Mouse (Mus musculus): ENCODE measurements around the gene Slc12a4.

Slc12a4 gene

GRCm38 (mm10) chr8:105975363-105975762, 9.5 kb upstream of the Slc12a4 start:
- in situ Hi-C loops (cut with MboI; ENCODE audit: unreplicated experiment in 2 of 2) = loop anchor here (5.0 to 25.0 kb wide), 2 partner anchors 33 to 437 kb away; partner anchors contain the start of genes Lcat (in 1 of the 2) and Zfp90 (in 1 of the 2)

GRCm38 (mm10) chr8:105971019-105971720, 5.3 kb upstream of the Slc12a4 start:
- in situ Hi-C loops (cut with MboI; ENCODE audit: unreplicated experiment in 2 of 2) = loop anchor here (25.0 kb wide), 2 partner anchors 416 to 691 kb away; no protein-coding TSS in a partner anchor

GRCm38 (mm10) chr8:105969367-105969766, 3.5 kb upstream of the Slc12a4 start:
- in situ Hi-C loops (cut with MboI; ENCODE audit: unreplicated experiment in 2 of 2) = loop anchor here (25.0 kb wide), 2 partner anchors 418 to 693 kb away; no protein-coding TSS in a partner anchor

DNA sequence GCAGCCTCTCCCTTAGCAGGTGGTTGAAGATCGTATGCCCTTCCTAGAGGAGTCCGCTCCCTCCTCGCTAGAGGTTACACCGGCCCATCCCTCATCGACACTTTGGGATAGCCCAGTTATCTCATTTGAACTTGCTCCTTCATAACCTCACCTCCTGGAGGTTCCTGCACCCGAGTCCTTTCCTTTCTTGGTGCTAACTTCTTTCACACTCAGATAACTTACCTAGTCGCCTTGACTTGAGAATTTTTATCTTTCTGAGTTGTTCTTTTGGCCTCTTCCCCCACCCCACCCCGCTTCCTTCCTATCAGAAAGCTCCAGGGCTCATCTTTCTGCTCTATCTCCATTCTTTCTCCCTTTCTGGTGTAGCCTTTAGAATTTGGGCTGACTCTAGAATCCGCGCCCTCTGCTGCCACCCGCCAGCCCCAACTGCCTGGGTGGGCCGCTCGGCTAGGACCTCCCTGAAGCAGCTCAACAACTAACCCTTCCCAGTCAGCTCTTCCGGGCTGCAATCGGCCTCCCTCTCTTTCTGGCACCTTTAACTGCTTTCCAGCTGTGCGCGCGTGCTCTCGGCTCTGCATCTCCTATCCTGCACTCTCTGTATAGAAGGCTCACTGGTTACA, 905 bp upstream of the Slc12a4 start:
- in situ Hi-C loops (cut with MboI; ENCODE audit: unreplicated experiment in 2 of 2) = loop anchor here (25.0 kb wide), 2 partner anchors 420 to 695 kb away; no protein-coding TSS in a partner anchor

GRCm38 (mm10) chr8:105965266-105965904, 512 bp downstream of the Slc12a4 start:
- in situ Hi-C loops (cut with MboI; ENCODE audit: unreplicated experiment in 2 of 2) = loop anchor here (25.0 kb wide), 2 partner anchors 422 to 697 kb away; no protein-coding TSS in a partner anchor

- in situ Hi-C loops (cut with MboI; ENCODE audit: unreplicated experiment in 2 of 2) = loop anchor here (25.0 kb wide), 2 partner anchors 423 to 698 kb away; no protein-coding TSS in a partner anchor
These were observed 1.2 kb downstream of the Slc12a4 start for GRCm38 (mm10) chr8:105964506-105965265.

DNA sequence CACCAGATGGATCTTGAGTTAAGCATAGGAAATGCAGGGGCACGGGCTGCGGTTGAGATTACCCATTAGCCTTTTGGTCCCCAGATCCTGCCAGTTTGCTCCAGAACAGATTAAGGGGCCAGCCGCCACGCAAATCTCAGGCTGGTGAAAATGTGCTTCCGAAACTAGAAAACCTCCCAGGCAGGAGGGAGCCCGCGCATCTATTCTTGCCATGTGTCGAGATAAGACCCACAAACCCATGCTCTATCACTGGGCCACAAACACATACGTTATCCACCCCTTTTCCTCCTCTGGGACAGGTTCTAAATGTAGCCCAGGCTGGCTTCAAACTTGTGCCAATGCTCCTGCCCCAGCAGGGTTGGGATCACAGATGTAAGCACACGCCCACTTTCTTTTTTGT, 4.4 kb downstream of the Slc12a4 start:
- in situ Hi-C loops (cut with MboI; ENCODE audit: unreplicated experiment in 2 of 2) = loop anchor here (25.0 kb wide), 2 partner anchors 426 to 701 kb away; no protein-coding TSS in a partner anchor

DNA sequence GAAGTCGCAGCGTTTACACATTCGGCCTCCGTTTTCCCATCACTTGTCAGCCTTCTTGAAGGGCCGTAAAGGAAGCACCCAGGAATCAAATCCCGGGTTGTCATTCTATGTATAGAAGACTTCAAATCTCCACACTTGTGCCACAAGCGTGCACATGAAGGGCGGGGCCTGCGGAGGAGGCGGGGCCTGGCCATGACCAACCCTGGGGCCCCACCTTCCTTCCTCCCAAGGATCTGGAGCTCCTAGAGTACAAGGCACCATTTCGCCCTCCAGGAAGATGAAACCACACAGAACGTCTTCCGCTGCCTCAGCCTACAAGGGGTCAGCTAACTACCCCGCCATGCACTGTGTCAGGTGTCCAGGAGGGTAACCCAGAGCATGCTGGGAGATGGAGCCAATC, 4.8 kb downstream of the Slc12a4 start:
- in situ Hi-C loops (cut with MboI; ENCODE audit: unreplicated experiment in 2 of 2) = loop anchor here (25.0 kb wide), 2 partner anchors 426 to 701 kb away; no protein-coding TSS in a partner anchor

GRCm38 (mm10) chr8:105959350-105959749, 6.5 kb downstream of the Slc12a4 start:
- in situ Hi-C loops (cut with MboI; ENCODE audit: unreplicated experiment in 2 of 2) = loop anchor here (25.0 kb wide), 2 partner anchors 428 to 703 kb away; no protein-coding TSS in a partner anchor

DNA sequence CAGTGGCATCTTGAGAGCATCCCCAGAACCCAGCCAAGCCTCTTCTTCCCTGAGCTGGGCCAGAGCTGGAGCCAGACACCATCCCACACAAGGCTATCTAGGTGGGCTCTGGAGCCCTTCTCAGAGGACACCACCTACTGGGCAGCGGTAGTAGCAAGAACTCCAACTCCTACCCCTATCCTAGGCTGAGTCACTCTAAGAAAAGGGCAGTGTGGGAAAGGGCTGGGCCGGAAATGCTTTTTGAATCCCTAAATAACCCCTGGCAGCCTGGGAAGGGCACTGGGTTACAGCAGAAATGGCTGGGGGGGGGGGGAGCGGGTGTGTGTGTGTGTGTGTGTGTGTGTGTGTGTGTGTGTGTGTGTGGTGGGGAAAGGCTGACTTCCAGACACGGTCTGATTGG, 8.1 kb downstream of the Slc12a4 start:
- in situ Hi-C loops (cut with MboI; ENCODE audit: unreplicated experiment in 2 of 2) = loop anchor here (25.0 kb wide), 2 partner anchors 429 to 704 kb away; no protein-coding TSS in a partner anchor

GRCm38 (mm10) chr8:105956556-105956955, 9.3 kb downstream of the Slc12a4 start:
- in situ Hi-C loops (cut with MboI; ENCODE audit: unreplicated experiment in 2 of 2) = loop anchor here (25.0 kb wide), 2 partner anchors 431 to 706 kb away; no protein-coding TSS in a partner anchor

GRCm38 (mm10) chr8:105951057-105951659, 14.7 kb downstream of the Slc12a4 start:
- in situ Hi-C loops (cut with MboI; ENCODE audit: unreplicated experiment in 2 of 2) = loop anchor here (25.0 kb wide), 2 partner anchors 436 to 711 kb away; no protein-coding TSS in a partner anchor

- in situ Hi-C loops (cut with MboI; ENCODE audit: unreplicated experiment in 2 of 2) = no loop called here
These were observed 16.5 kb downstream of the Slc12a4 start for GRCm38 (mm10) chr8:105949350-105949749.

DNA sequence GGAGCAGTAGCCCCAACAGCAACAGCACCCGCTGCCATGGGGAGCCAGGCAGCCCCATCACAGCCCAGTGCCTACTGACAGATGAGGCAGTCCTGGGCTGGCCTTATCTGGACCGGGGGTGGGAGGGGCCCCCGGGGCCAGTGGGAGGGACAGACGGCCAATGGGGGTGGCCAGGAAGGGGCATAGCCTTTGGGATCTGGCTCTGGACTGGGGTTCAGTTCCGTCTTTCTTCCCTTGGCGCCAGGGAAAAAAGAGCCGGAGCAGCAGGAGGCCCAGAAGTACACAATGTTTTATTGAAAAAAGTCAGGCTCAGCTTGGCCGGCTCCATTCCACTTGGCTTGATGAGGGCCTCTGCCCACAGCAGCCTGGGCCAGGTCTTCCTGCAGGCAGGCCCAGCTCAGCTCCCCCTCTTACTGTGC, 22.6 kb downstream of the Slc12a4 start, which contains the start of gene Lcat:
Gene Lcat, minus strand, starts transcription at position 62 of the 419 bp plus-strand sequence.
- in situ Hi-C loops (cut with MboI; ENCODE audit: unreplicated experiment in 2 of 2) = loop anchor here (5.0 kb wide), 2 partner anchors 34 to 39 kb away; partner anchors contain the start of gene Dpep3 (in 1 of the 2)

- in situ Hi-C loops (cut with MboI; ENCODE audit: unreplicated experiment in 2 of 2) = loop anchor here (5.0 kb wide), 2 partner anchors 35 to 40 kb away; partner anchors contain the start of gene Dpep3 (in 1 of the 2)
These were observed 23.4 kb downstream of the Slc12a4 start for GRCm38 (mm10) chr8:105942542-105942941.

GRCm38 (mm10) chr8:105942026-105942425, 23.9 kb downstream of the Slc12a4 start:
- in situ Hi-C loops (cut with MboI; ENCODE audit: unreplicated experiment in 2 of 2) = loop anchor here (5.0 kb wide), 2 partner anchors 35 to 40 kb away; partner anchors contain the start of gene Dpep3 (in 1 of the 2)

DNA sequence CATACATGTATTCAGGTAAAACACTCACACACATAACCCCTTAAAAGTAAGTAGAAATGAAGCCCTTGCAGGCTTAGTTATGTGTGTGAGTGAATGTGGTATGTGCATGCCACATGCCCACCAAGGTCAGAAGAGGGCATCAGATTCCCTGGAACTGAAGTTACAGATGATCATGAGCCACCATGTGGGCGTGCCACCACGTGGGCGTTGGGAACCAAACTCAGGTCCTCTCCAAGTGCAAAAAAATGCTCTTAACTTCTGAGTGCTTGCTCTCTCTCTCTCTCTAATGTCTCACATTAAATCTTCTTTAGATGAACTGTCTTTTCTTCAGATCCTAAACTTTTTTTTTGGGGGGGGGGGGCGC, 27.6 kb downstream of the Slc12a4 start, which contains the start of gene Psmb10:
Gene Psmb10, minus strand, starts transcription at position 139 of the 364 bp plus-strand sequence.
- in situ Hi-C loops (cut with MboI; ENCODE audit: unreplicated experiment in 2 of 2) = loop anchor here (5.0 to 10.0 kb wide), 2 partner anchors 84 to 333 kb away; partner anchors contain the start of gene Ripor1 (in 1 of the 2)

GRCm38 (mm10) chr8:105937496-105938305, 28.2 kb downstream of the Slc12a4 start:
- in situ Hi-C loops (cut with MboI; ENCODE audit: unreplicated experiment in 2 of 2) = loop anchor here (5.0 to 10.0 kb wide), 2 partner anchors 85 to 333 kb away; partner anchors contain the start of gene Ripor1 (in 1 of the 2)
